Comparison of ENCODE assay signal across 19 mouse cellular contexts in the genomic region with DNA sequence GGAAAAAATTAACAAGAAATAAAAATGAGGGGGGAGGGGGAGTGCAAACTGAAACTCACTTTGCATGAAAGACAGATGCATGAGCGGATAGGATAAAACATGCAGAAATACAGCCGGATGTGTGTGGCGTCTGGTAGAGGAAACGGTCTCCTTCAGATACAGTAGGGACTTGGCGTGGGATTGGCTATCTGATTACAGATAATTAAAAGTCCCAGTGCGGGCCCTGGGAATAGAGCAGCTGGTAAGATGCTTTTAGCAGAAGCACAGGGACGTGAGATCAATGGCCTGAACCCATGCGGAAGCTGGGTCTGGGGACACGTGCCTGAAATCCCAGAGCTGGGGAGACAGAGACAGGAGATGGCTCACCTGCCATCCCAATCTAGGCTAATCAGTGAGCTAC.
"Had no signal": no experiment of that assay in that cellular context is flagged by ENCODE, and none has a peak within 500 bp of the region (broad histone marks: within the 10 kb centered on the region; RNA-seq: fewer than 3 reads in every experiment).

No protein-coding gene starts in this region.

- H3K9ac ChIP-seq: lung, embryonic 14.5 days; midbrain, embryonic 12.5 days; neural tube, embryonic 13.5 days; neural tube, embryonic 15.5 days had no signal

- H3K4me2 ChIP-seq: lung, embryonic 14.5 days; midbrain, embryonic 12.5 days; neural tube, embryonic 13.5 days; neural tube, embryonic 15.5 days had no signal

- H3K27me3 ChIP-seq: midbrain, embryonic 12.5 days; neural tube, embryonic 13.5 days; neural tube, embryonic 15.5 days had no signal

- H3K4me1 ChIP-seq: midbrain, embryonic 10.5 days; midbrain, embryonic 12.5 days; neural tube, embryonic 13.5 days; neural tube, embryonic 15.5 days had no signal

- ATAC-seq: midbrain, embryonic 16.5 days had no signal

- DNase-seq: lung, adult 18-20 months; lung, embryonic 14.5 days; lung, postnatal 10 days; lung, postnatal 4 days; midbrain, embryonic 14.5 days; retina, postnatal 1 day; right cerebral cortex, adult 18-20 months; right cerebral cortex, postnatal 25 days; right cerebral cortex, postnatal 4 days; spleen, adult 18-20 months; thymus, adult 18-20 months; thymus, postnatal 14 days; thymus, postnatal 36 days had no signal

- H3K27ac ChIP-seq: midbrain, embryonic 10.5 days; midbrain, embryonic 12.5 days; neural tube, embryonic 13.5 days; neural tube, embryonic 15.5 days had no signal

- H3K9me3 ChIP-seq: midbrain, embryonic 10.5 days; midbrain, embryonic 12.5 days; neural tube, embryonic 13.5 days; neural tube, embryonic 15.5 days had no signal

- H3K4me3 ChIP-seq: midbrain, embryonic 10.5 days; midbrain, embryonic 12.5 days; myocyte; neural tube, embryonic 13.5 days; neural tube, embryonic 15.5 days had no signal

- H3K36me3 ChIP-seq: midbrain, embryonic 10.5 days; midbrain, embryonic 12.5 days; neural tube, embryonic 13.5 days; neural tube, embryonic 15.5 days had no signal
